Mouse (Mus musculus) hindbrain, embryonic 10.5 days (tissue): ENCODE data around the gene Kdsr. TPM values are rescaled to one million over a fixed set of nuclear protein-coding genes. Genes with fewer than 3 reads are reported as not detected.
"Not testable (repeated sequence)": the region's sequence is repeated elsewhere in the genome, so short reads cannot be mapped to it uniquely, and the experiment has no call there.

Source experiments
- DNase-seq: peaks from one replicate; pipeline ENCODE4 v3.0.0-alpha.2; 2017; ENCODE audit warnings: low spot score
- H3K27ac ChIP-seq: fragments of 300-500 bp; sonication (generic); 2 replicates; pipeline ENCODE4 v1.5.1; 2016; ENCODE audit warnings: mild to moderate bottlenecking, moderate library complexity
- H3K27me3 ChIP-seq: fragments of 300-500 bp; sonication (generic); 2 replicates; pipeline ENCODE4 v1.6.1; 2016; ENCODE audit warnings: mild to moderate bottlenecking; ENCODE audit not compliant: poor library complexity, insufficient read depth, severe bottlenecking
- H3K36me3 ChIP-seq: fragments of 300-500 bp; sonication (generic); 2 replicates; pipeline ENCODE4 v1.6.1; 2016; ENCODE audit warnings: mild to moderate bottlenecking, moderate library complexity
- H3K4me1 ChIP-seq: fragments of 300-500 bp; sonication (generic); replicated peaks from 2 replicates; pipeline ENCODE4 v1.6.1; 2016; ENCODE audit warnings: mild to moderate bottlenecking
- H3K4me3 ChIP-seq: fragments of 300-500 bp; sonication (generic); 2 replicates; pipeline ENCODE4 v1.5.1; 2016; ENCODE audit warnings: mild to moderate bottlenecking, moderate library complexity
- H3K9me3 ChIP-seq: fragments of 300-500 bp; sonication (generic); 2 replicates; pipeline ENCODE4 v1.6.1; 2016; ENCODE audit warnings: mild to moderate bottlenecking, moderate library complexity
- WGBS: fragments of 180-500 bp; shearing (Covaris S2); methylation state at CpG from one replicate; pipeline ENCODE4 v1.1.7; 2016; 5-methylcytosine and 5-hydroxymethylcytosine counted together
- polyA plus RNA-seq: library from polyadenylated mRNA; unstranded; fragments of >200 nt; fragmentation: Nextera tagmentation; extraction: Ambion mirVana; gene quantifications from 2 replicates; pipeline ENCODE4 v1.2.1, GENCODE M21; 2016

Gene Kdsr
- polyA plus RNA-seq, 1 experiment from 2014 or later, result 6.6 TPM

GRCm38 (mm10) chr1:106717736-106718135 is 41.8 kb downstream of the Kdsr start:
- H3K27me3 ChIP-seq, result peaks cover 15% of the 10 kb centered on the region; the same call in 1 of the 2 replicates
- H3K27ac ChIP-seq, H3K36me3 ChIP-seq, H3K9me3 ChIP-seq, H3K4me3 ChIP-seq, DNase-seq: not testable (repeated sequence)
- 80% methylated on average over 7 of the region's 7 CpGs for WGBS
- peaks cover 23% of the 10 kb centered on the region for H3K4me1 ChIP-seq

GRCm38 (mm10) chr1:106717071-106717601 is 42.4 kb downstream of the Kdsr start:
- DNase-seq, result peak; percentile 64

DNA sequence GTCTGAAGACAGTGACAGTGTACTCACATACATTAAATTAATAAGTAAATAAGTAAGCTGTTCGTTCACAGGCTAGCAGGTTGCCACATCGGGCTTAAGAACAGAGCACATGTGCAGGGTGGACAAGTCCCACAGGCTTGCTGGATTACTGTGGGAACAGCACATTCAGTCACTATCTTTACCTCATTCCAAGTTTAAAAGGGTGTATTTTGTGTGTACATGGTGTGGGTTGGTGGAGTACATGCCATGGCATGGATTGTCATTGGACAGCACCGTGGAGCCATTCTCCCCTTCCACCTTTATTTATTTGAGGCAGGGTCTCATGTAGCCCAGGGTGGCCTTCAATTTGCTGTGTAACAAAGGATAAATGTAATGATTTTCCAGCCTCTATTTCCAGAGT is 43.4 kb downstream of the Kdsr start:
- H3K36me3 ChIP-seq, result no peaks in the 10 kb centered on the region
- WGBS, result 92% methylated on average over 3 of the region's 3 CpGs
- no peak overlapping the region for H3K4me3 ChIP-seq
- no peak overlapping the region for H3K27ac ChIP-seq
- no peaks in the 10 kb centered on the region for H3K9me3 ChIP-seq
- peaks cover 19% of the 10 kb centered on the region for H3K27me3 ChIP-seq
- no peak for DNase-seq
- peaks cover 35% of the 10 kb centered on the region for H3K4me1 ChIP-seq

More at GRCm38 (mm10) chr1:106717071-106717601, 42.4 kb downstream of the Kdsr start:
- H3K27me3 ChIP-seq, result peaks cover 19% of the 10 kb centered on the region
- no peak overlapping the region for H3K4me3 ChIP-seq
- 35% methylated on average over 7 of the region's 7 CpGs for WGBS
- no peaks in the 10 kb centered on the region for H3K36me3 ChIP-seq
- 0 out of 2 replicates have a peak overlapping the region, but pooled peaks have one; percentile 50 for H3K27ac ChIP-seq
- H3K4me1 ChIP-seq, result peaks cover 28% of the 10 kb centered on the region
- H3K9me3 ChIP-seq, result no peaks in the 10 kb centered on the region

GRCm38 (mm10) chr1:106715111-106716083 is 44.1 kb downstream of the Kdsr start:
- DNase-seq, result no peak
- Histone ChIP-seq H3K36me3 (no peaks in the 10 kb centered on the region), H3K27me3 (peaks cover 19% of the 10 kb centered on the region), H3K27ac (peak overlapping the region; percentile 94; the same call in 1 of the 2 replicates), H3K4me1 (peaks cover 35% of the 10 kb centered on the region), H3K4me3 (peak overlapping the region; percentile 71; the same call in 1 of the 2 replicates), H3K9me3 (no peaks in the 10 kb centered on the region)
- WGBS, result 87% methylated on average over 13 of the region's 13 CpGs

DNA sequence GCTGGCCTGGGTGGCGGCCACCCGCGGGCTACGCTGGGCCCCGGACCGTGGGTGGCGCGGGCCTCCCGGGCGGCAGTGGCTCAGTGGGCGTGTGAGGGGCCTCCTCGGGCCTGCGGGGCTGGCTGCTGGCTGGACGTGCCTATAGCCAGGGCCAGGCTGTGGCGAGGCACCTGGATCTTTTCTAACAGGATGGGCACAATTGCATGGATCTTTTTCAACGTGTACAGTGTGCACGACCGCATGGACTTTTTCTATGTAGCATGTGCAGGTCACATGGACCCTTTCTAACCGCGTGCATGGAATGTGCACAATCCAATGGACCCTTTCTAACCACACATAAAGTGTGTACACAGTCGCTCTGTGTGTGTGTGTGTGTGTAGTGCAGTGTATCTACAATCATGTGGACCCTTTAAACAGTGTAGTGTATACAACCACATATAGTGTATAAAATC is 45.0 kb downstream of the Kdsr start:
- H3K4me1 ChIP-seq, result peaks cover 35% of the 10 kb centered on the region
- no peaks in the 10 kb centered on the region for H3K9me3 ChIP-seq
- peak overlapping the region; percentile 71 for H3K4me3 ChIP-seq
- WGBS, result 6% methylated on average over 21 of the region's 21 CpGs
- H3K36me3 ChIP-seq, result no peaks in the 10 kb centered on the region
- H3K27ac ChIP-seq, result peak overlapping the region; percentile 94
- DNase-seq, result no peak
- peaks cover 19% of the 10 kb centered on the region for H3K27me3 ChIP-seq

DNA sequence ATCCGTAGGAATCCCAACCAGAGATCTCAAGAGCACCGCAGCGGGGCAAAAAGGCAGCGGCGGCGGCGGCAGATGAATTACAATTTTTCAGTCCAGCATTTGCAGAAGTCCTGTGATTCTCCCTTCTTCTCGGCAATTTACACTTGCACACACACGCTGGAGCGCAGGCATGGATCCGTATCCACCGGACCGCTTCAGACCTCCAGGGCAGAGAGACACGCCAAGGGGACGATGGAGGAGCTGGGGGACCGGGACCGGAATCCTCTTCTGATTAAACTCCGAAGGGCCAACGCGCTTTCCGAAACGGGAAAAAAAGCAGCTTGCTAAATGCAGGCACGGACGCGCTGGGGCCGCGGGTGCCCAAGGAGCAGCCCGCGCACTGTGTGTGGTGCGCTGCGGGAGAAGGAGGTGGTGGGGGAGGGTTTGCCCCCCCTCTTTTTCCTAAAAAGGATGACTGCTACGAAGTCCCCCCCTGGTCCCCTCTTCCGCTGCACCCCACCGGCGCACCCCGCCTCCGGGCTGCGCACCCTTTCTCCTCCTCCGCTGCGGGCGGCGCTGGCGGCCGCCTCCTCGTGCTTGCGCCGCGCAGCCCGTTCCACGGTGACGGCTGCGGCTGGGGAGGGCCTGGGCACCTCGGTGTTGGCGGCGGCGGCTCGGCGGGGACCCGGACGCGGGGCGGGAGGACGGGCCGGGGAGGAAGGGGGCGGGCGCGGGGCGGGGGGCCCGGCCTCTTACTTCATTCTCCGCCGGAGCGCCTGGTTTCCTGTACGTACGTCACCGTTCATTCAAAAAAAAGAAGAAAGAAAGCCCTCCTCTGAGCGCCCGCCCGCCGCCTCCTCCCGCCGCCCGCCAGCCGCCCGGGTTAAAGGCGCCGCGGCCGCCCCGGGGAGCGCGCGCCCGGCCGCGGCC is 45.7 kb downstream of the Kdsr start, which contains the start of gene Bcl2:
Gene Bcl2, minus strand, starts transcription at position 654 of the 909 bp plus-strand sequence.
- under 1% methylated on average over 87 of the region's 95 CpGs for WGBS
- Histone ChIP-seq H3K27ac (peak within 1 kb of the TSS; percentile 94), H3K4me3 (peak within 1 kb of the TSS; percentile 71), H3K27me3 (peaks cover 19% of the 10 kb centered on the region), H3K9me3 (no peaks in the 10 kb centered on the region), H3K36me3 (no peaks in the 10 kb centered on the region), H3K4me1 (peaks cover 35% of the 10 kb centered on the region)
- DNase-seq, result peak; percentile 78

GRCm38 (mm10) chr1:106712330-106712729 is 47.2 kb downstream of the Kdsr start:
- DNase-seq, result peak; percentile 56
- peak overlapping the region; percentile 71 for H3K4me3 ChIP-seq
- H3K9me3 ChIP-seq, result no peaks in the 10 kb centered on the region
- peak overlapping the region; percentile 50 for H3K27ac ChIP-seq
- WGBS, result 10% methylated on average over 22 of the region's 22 CpGs
- no peaks in the 10 kb centered on the region for H3K36me3 ChIP-seq
- H3K27me3 ChIP-seq, result peaks cover 19% of the 10 kb centered on the region
- H3K4me1 ChIP-seq, result peaks cover 35% of the 10 kb centered on the region

GRCm38 (mm10) chr1:106711356-106712125 is 48.0 kb downstream of the Kdsr start:
- DNase-seq, result no peak
- Histone ChIP-seq H3K4me3 (peak overlapping the region; percentile 71), H3K4me1 (peaks cover 31% of the 10 kb centered on the region), H3K36me3 (no peaks in the 10 kb centered on the region), H3K27ac (no peak overlapping the region), H3K9me3 (no peaks in the 10 kb centered on the region), H3K27me3 (peaks cover 16% of the 10 kb centered on the region)
- WGBS, result 77% methylated on average over 12 of the region's 12 CpGs

GRCm38 (mm10) chr1:106710202-106710601 is 49.3 kb downstream of the Kdsr start:
- WGBS, result 89% methylated on average over 7 of the region's 7 CpGs
- no peak for DNase-seq
- H3K4me3 ChIP-seq, result no peak overlapping the region
- no peaks in the 10 kb centered on the region for H3K36me3 ChIP-seq
- peaks cover 5% of the 10 kb centered on the region for H3K27me3 ChIP-seq
- no peak overlapping the region for H3K27ac ChIP-seq
- peaks cover 30% of the 10 kb centered on the region for H3K4me1 ChIP-seq
- no peaks in the 10 kb centered on the region for H3K9me3 ChIP-seq

DNA sequence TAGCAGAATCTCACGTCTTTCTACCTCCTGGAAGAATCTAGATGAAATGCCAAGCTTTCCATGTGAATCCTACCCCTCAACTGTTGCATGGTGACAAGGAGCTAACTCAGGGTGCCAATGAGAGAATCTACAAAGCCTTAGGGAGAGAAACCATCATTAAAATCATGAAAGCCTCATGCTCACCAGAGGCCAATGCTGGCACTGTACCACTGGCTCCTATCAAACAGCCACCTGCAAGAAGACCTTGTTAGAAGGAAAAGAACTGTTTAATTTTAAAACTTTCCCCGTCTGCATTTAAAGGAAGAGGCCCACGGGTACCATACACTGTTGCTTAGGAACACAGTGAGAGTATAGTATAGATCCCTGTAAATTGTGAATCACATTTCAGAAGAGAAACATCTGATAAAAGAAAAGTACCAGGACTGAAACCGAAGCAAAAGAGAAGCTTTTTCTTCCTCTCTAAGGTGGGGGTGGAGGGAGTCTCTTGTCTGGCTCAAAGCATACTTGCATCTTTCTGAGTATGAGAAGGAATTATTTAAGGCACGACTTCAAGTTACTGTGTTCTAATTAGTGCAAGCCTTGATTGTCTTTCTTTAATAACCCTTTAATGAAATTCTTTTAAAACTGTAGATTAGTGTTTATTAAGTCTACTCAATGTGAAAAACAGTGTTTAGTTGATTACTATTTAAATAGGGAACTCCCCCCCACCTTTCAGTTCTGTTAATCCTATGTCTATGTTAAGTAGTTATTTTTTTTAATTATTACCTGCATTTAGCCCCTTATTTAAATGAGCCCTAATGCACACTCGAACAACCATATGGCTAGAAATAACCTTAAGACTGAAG is 52.3 kb downstream of the Kdsr start:
- Histone ChIP-seq H3K27me3 (no peaks in the 10 kb centered on the region; the same call in 1 of the 2 replicates), H3K9me3 (no peaks in the 10 kb centered on the region), H3K4me1 (peaks cover 17% of the 10 kb centered on the region), H3K27ac (no peak overlapping the region), H3K4me3 (no peak overlapping the region), H3K36me3 (no peaks in the 10 kb centered on the region)
- WGBS, result 91% methylated on average over 6 of the region's 6 CpGs
- no peak for DNase-seq

DNA sequence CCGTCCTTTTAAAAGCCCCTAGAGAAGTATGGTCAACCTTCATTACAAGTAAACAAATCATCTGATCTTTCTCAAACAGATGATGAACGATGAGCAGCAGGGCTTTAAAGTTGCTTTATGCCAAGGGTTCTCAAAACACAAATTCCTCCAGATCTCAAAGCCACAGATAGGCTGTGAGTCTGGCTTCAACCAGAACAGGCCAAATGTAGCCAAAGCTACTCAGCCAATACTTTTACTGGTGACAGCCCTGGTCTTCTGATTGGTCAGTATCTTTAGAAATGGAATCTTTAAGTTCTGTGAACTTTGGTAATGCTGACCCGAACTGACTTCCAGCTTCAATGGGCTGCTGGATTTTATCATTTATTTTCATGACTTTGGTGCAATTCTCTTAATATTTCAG is 56.3 kb downstream of the Kdsr start:
- no peaks in the 10 kb centered on the region for H3K9me3 ChIP-seq
- H3K4me1 ChIP-seq, result peaks cover 6% of the 10 kb centered on the region; the same call in 1 of the 2 replicates
- no peaks in the 10 kb centered on the region for H3K27me3 ChIP-seq
- no peak for DNase-seq
- no peaks in the 10 kb centered on the region for H3K36me3 ChIP-seq
- 75% methylated on average over 3 of the region's 3 CpGs for WGBS
- no peak overlapping the region for H3K4me3 ChIP-seq
- no peak overlapping the region for H3K27ac ChIP-seq
